Mouse (Mus musculus) adipose tissue, adult 10 weeks (tissue): Measurements from ENCODE around the gene Olfr1051. TPM values are rescaled to one million over a fixed set of nuclear protein-coding genes. Genes with fewer than 3 reads are reported as not detected.

Experiments
- polyA plus RNA-seq: library from polyadenylated mRNA; stranded (reverse); fragments of 350-450 nt; fragmentation: Illumina TruSeq; extraction: RNeasy Lipid Tissue Mini Kit (QIAGEN cat#74804); gene quantifications from one replicate; pipeline ENCODE4 v1.2.3, GENCODE M21; 2014; ENCODE audit warnings: low read depth, low replicate concordance

Olfr1051 gene
- not detected for polyA plus RNA-seq

GRCm38 (mm10) chr2:86278988-86279387 is at the start of gene Olfr1051:
Gene Olfr1051, minus strand, starts transcription at chr2:86279088.

GRCm38 (mm10) chr2:86315184-86315583 is 36.3 kb upstream of the Olfr1051 start, which contains the start of gene Olfr1053:
Gene Olfr1053, minus strand, starts transcription at chr2:86315284.

GRCm38 (mm10) chr2:86292155-86292554 is 13.3 kb upstream of the Olfr1051 start, which contains the start of gene Olfr1052:
Gene Olfr1052, plus strand, starts transcription at chr2:86292455.

GRCm38 (mm10) chr2:86258228-86258627 is 20.7 kb downstream of the Olfr1051 start, which contains the start of gene Olfr1049:
Gene Olfr1049, minus strand, starts transcription at chr2:86258328.

GRCm38 (mm10) chr2:86240189-86240588 is 38.7 kb downstream of the Olfr1051 start, which contains the start of gene Olfr1048:
Gene Olfr1048, minus strand, starts transcription at chr2:86240289.

GRCm38 (mm10) chr2:86231301-86231700 is 47.6 kb downstream of the Olfr1051 start, which contains the start of gene Olfr1047:
Gene Olfr1047, minus strand, starts transcription at chr2:86231401.

Other genes with a start within 250 kb of the Olfr1051 start
- gene Olfr1034, start 233.2 kb downstream of the Olfr1051 start, polyA plus RNA-seq, result 0.53 TPM
- not detected for gene Olfr1036, start 205.1 kb downstream of the Olfr1051 start, polyA plus RNA-seq
- not detected for gene Olfr1037, start 191.7 kb downstream of the Olfr1051 start, polyA plus RNA-seq
- not detected for gene Olfr1039, start 143.2 kb downstream of the Olfr1051 start, polyA plus RNA-seq
- gene Olfr1040, start 132.4 kb downstream of the Olfr1051 start, polyA plus RNA-seq, result not detected
- not detected for gene Olfr1042, start 117.2 kb downstream of the Olfr1051 start, polyA plus RNA-seq
- not detected for gene Olfr1043, start 111.6 kb downstream of the Olfr1051 start, polyA plus RNA-seq
- gene Olfr1044, start 101.3 kb downstream of the Olfr1051 start, polyA plus RNA-seq, result not detected
- gene Olfr52, start 93.4 kb downstream of the Olfr1051 start, polyA plus RNA-seq, result not detected
- not detected for gene Olfr1045, start 76.1 kb downstream of the Olfr1051 start, polyA plus RNA-seq
- gene Olfr1046, start 59.8 kb downstream of the Olfr1051 start, polyA plus RNA-seq, result not detected
- gene Olfr1047, start 47.7 kb downstream of the Olfr1051 start, polyA plus RNA-seq, result not detected
- gene Olfr1048, start 38.8 kb downstream of the Olfr1051 start, polyA plus RNA-seq, result not detected
- not detected for gene Olfr1049, start 20.8 kb downstream of the Olfr1051 start, polyA plus RNA-seq
- gene Olfr1052, start 13.4 kb upstream of the Olfr1051 start, polyA plus RNA-seq, result not detected
- not detected for gene Olfr1053, start 36.2 kb upstream of the Olfr1051 start, polyA plus RNA-seq
- not detected for gene Olfr1054, start 56.3 kb upstream of the Olfr1051 start, polyA plus RNA-seq
- not detected for gene Olfr1055, start 71.2 kb upstream of the Olfr1051 start, polyA plus RNA-seq
- gene Olfr1056, start 83.4 kb upstream of the Olfr1051 start, polyA plus RNA-seq, result not detected
- gene Olfr1057, start 99.3 kb upstream of the Olfr1051 start, polyA plus RNA-seq, result not detected
- not detected for gene Olfr1058, start 109.5 kb upstream of the Olfr1051 start, polyA plus RNA-seq
- not detected for gene Olfr1061, start 135.0 kb upstream of the Olfr1051 start, polyA plus RNA-seq
- gene Olfr1062, start 147.7 kb upstream of the Olfr1051 start, polyA plus RNA-seq, result not detected
- gene Olfr1065, start 171.5 kb upstream of the Olfr1051 start, polyA plus RNA-seq, result not detected
- gene Olfr1066, start 177.2 kb upstream of the Olfr1051 start, polyA plus RNA-seq, result not detected
- gene Olfr228, start 208.3 kb upstream of the Olfr1051 start, polyA plus RNA-seq, result not detected
- gene Olfr1076, start 229.4 kb upstream of the Olfr1051 start, polyA plus RNA-seq, result not detected